Mouse (Mus musculus): ENCODE results near the gene Kif21b.

Gene Kif21b

DNA sequence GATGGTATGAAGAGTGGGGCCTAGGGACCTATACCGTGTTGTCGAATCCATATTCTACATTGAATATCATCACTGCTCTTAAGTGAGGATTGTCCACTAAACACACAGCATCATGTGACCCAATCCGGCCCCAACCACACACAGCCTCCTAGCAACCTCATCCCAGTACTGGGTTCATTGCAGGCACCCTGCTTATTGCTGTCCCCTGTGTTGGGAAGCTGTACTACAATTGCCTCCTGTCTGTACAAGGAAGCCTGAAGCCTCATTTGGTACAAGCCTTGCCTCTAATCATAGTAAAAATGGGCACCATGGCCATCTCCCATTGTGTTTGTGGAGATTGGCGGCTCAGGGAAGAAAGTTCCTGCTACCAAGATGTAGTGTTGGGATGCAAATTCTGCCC lies 25.1 kb downstream of the Kif21b start:
- no peak for DNase-seq (ENCODE audit: extremely low read depth, low read depth, low spot score)

DNA sequence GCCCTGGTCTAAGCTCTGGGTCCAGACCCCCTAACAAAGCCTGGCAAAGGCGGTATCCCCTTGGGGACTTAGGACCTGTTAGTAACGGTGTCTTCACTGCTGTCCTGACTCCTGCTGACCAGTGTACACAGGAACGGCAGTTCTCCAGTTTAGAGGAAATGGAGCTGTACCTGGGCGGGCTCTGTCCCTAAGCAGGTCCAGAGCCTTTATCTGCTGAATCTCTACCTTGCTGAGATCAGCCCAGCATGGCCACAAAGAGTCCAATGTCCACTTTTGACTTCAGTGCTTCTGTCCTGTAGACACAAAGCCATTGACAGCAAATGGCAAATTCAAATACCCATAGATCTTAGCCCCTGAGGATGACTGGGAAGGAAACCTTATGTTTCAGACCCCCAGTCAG lies 25.8 kb downstream of the Kif21b start:
- DNase-seq (ENCODE audit: extremely low read depth, low read depth, low spot score), result no peak

DNA sequence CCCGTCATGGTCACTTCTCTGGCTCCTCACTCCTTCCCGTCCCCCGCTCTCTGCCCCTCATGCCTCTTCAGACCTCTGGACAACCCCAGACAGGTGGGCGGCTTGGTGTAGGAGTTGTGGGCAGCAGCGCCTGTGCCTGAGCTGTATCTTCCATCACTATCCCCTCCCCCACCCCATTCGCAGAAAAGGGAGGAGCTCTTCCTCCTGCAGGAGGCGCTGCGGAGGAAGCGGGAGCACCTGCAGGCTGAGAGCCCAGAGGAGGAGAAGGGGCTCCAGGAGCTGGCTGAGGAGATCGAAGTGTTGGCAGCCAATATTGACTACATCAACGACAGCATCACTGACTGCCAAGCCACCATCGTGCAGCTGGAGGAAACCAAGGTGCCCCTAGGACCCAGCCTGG lies 28.6 kb downstream of the Kif21b start:
- no peak for DNase-seq (ENCODE audit: extremely low read depth, low read depth, low spot score)

DNA sequence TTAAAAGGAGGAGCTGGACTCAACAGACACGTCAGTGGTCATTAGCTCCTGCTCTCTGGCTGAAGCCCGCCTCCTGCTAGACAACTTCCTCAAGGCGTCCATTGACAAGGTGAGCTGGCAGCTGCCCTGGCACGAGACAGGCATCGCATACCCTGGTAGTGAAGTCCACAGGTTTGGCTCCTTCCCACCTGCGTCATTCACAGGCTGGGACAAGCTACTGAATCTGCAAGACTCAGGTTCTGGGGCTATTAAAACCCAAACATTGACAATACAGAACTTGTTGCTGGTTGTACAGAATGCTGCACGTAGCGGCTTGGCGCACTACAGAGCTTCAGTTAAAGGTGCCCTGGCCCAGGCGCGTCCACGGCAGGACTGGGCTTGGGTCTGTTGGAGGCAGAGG lies 29.1 kb downstream of the Kif21b start:
- peak; percentile 85 for DNase-seq (ENCODE audit: extremely low read depth, low read depth, low spot score)

DNA sequence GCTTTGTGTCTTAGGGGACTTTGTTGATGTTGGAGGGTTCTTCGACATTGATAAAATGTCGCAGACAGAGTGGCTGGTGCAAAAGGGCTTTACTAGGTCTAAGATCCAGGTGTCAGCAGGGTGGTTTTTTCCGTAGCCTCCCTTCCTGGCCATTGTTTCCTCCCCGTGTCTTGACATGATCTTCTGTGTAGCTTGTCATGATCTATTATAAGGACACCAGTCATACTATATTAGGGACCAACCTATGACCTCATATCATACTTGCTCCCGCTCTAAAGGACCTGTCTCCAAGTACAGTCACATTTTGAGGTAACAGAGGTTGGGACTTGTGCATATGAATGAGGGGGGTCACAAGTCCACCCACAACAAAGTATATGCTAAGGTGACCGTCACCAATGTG lies 29.7 kb downstream of the Kif21b start:
- no peak for DNase-seq (ENCODE audit: extremely low read depth, low read depth, low spot score)

DNA sequence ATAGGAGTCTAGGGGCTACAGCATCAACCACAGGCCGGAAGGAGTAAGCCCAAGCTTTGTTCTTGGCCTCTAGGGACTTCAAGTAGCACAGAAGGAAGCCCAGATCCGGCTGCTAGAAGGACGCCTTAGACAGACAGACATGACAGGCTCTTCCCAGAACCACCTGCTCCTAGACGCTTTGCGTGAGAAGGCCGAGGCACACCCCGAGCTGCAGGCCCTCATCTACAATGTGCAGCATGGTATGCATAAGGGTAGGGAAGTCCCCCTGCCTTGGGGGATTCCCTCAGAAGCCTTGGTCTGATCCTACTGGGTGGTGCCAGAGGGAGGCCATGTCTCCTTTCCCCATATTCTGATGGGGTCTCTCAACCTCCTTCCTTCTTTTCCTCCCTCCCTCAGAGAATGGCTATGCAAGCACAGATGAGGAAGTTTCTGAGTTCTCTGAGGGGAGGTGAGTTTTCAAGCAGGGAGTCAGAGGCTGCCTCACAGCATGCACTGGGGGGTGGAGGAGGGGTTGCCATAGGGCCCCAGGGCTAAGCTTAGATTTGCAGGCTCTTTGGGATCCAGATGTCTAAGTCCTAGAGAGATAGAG lies 30.2 kb downstream of the Kif21b start:
- no peak for DNase-seq (ENCODE audit: extremely low read depth, low read depth, low spot score)

DNA sequence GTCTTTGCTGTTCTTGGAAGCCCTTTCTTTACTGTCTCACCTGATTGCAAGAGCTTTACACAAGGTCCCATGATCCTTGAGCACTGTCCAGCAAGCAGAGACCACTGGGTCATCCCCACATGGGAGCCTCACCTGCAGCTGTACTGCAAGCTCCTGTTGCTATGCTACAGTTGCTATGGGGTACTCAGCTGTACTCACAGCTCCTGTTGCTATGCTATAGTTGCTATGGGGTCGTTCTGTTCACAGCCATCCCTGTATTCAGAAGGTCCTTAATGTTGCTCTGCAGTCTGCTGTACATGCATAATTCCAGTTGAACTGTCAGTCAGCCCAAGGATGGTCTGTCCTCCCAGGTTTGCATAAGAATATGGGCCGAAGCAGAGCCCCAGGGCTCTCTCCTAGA lies 34.2 kb downstream of the Kif21b start:
- no peak for DNase-seq (ENCODE audit: extremely low read depth, low read depth, low spot score)

DNA sequence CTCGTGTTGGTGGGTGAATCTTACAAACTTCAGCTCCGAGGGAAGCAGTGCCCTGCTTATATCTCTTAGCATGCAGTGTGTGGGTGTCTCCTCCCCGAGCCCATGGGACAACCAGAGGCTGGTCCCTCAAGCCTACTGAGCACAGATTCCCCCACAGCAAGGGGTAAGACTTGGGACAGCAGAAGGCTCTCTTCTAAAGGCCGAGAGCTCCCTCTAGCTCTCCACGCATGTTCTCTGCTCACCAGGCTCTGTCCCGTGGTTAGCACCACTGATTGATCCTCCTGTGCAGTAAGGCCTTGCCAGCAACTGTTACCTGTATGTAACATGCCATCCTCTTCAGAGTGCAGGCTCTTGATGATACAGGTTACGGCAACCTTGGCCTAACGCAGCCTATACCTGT lies 36.5 kb downstream of the Kif21b start:
- DNase-seq (ENCODE audit: extremely low read depth, low read depth, low spot score), result no peak

DNA sequence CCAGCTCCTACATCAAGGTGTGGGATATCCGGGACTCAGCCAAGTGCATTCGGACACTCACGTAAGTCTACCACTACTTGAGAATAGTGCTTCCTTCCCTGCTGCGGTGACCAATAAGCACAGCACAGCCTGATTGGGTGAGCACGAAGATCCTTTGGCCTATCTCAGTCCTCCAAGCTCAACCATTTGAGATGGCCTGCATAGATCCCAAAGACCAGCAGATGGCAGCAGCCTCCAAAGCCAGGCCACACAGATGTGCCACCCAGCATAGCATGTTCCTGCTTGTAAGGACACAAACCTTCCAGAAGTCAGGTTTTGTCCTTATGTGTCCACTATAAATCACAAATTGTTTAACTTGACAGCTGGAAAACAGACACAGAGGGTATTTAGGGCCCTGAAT lies 38.9 kb downstream of the Kif21b start:
- DNase-seq (ENCODE audit: extremely low read depth, low read depth, low spot score), result peak; percentile 25

DNA sequence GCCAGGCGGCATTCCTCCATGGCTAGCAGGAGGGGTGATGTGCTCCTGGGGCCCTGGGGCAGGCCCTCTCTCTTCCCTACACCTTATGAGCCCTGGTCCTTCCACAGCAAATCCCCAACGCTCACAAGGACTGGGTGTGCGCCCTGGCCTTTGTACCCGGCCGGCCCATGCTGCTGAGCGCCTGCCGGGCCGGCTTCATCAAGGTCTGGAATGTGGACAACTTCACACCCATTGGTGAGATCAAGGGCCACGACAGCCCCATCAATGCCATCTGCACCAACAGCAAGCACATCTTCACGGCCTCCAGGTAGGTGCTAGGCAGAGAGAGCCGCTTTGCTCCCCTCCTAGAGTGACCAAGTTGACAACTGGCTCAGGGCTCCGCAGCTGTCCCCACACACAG lies 41.5 kb downstream of the Kif21b start:
- no peak for DNase-seq (ENCODE audit: extremely low read depth, low read depth, low spot score)

DNA sequence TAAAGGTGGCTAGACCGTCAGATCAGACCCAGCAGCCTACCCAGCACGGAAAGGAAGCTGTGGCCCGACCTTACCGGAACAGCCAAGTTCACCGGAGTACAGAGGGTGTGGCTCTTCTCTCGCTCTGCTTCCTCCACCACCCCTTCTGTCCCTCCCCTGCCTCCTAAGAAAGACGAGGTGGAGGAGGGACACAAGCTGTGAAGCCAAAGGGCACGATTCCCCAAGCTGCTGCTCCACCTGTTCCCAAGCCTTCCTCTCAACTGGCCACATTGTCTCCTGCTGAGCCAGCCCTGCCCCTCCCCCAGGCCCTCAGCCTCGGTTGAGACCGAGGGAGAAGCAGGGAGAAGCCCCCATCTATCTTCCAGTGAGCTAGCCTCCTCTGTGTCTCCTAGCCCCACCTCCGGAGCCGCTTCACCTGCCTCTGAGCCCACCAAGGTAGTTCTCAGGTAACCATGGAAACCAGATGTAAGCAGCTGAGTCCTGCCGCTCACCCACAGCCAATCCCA lies 43.0 kb downstream of the Kif21b start:
- no peak for DNase-seq (ENCODE audit: extremely low read depth, low read depth, low spot score)

DNA sequence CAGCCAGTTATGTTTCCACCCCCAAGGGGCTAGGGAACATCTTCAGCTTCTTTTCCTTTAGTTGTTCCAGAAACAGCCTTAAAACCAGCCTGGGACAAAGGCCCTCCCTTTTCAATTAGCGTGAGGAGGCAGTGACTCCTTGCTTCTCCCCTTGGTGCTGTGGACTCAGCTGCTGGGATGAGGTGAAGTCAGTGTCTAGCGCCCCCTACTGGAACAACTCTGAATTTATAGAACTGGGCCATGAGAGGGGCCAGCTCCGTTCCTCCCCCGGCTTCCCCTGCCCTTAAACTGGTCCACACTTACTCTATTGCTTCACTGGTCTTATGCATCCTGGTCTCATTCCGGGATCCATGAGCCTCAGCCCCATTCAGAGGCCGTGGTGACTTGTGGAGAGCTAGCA lies 44.0 kb downstream of the Kif21b start:
- DNase-seq (ENCODE audit: extremely low read depth, low read depth, low spot score), result no peak

DNA sequence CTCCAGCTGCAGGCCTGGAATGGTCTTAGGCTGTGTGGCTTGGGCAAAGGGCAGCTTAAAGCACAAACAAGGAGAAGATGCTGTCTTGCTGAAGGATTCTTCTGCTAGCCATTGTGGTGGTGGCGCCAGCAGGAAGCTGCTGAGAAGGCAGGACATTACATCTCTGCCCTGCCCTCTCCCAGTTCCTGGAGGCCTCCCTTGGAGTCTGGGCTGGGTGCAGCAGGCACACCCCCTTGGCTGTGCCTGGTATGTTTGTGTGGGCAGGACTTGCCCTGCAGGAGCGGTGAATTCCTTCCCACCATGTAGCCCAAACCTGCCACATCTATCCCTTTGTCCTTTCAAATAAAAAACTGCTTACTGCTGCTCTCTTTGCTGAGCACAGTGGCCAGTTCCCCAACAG lies 45.9 kb downstream of the Kif21b start:
- no peak for DNase-seq (ENCODE audit: extremely low read depth, low read depth, low spot score)

DNA sequence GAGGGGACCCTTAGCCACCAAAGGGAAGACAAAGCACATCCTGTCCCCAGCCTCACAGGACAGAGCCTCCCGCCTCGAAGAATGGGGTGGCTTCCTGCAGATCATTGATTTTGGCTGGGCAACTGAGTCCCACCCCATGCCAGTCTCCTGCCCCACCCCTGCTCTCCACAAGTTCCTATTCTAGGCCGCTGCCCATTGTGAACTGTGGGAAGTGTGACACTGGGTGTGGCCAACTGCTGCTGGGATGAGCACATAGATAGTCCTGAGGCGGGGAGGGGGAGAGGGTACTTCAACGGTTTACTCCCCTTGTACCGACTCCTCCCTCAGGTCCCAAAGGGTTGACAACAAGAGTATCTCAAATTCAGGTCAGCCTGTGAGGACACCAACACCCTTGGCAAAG lies 47.6 kb downstream of the Kif21b start:
- no peak for DNase-seq (ENCODE audit: extremely low read depth, low read depth, low spot score)

DNA sequence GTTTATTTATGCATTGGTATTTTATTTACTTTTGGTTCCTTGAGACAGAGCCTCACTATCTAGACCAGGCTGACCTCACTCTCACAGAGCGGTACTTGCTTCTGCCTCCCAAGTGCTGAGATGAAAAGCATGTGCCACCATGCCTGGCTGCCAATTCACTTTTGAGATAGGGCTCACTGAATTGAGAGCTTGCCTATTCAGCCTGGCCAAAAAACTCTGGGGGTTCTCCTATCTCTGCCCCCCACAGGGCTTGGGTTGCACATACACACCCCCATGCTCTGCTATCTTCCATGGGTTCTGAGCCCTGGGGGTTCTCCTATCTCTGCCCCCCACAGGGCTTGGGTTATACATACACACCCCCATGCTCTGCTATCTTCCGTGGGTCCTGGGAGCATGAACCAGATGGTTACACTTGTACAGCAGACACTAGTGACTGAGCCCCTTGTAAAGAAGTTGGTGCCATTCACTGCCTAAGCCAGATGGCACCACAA lies 48.4 kb downstream of the Kif21b start:
- no peak for DNase-seq (ENCODE audit: extremely low read depth, low read depth, low spot score)

DNA sequence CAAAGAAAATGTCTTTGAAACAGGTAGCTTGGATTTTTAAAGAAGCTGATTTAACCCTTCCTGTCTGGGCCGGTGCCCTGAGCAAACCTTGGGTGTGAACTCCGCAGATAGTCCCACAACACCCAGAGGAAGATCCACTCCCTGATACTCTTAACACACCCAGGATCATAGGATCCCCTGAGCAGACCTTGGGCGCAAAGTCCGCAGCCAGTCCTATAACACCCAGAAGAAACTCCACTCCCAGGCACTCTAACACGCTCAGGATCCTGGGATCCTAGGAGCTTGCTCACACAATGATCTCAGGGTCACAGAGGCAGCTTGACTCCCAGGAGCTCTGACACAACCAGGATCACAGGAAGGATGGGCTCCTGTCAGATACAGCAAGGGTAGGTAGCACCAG lies 58.8 kb downstream of the Kif21b start:
- no peak for DNase-seq (ENCODE audit: extremely low read depth, low read depth, low spot score)

DNA sequence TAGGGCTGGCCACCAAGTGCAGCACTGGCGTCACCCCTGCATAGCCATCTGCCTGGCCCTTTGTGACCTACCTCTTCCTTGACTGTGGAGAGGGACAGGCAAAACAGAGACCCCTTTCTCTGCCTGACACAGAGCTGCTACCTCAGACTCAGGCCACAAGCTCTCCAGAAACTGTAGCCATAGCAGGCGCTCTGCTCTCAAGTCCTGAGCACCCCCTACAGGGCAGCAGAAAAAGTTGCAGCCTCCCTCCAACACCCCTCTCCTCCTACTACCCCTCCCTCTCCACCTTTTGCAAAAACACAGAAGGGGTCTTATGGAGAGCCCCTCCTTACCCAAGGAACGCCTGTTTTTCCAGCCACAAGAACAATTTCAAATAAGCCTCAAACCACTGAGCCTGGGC lies 81.6 kb downstream of the Kif21b start, which contains the start of gene Mroh3:
Gene Mroh3 (minus strand): TSS at position 26 of the 400 bp plus-strand sequence.
- DNase-seq (ENCODE audit: extremely low read depth, low read depth, low spot score), result no peak

DNA sequence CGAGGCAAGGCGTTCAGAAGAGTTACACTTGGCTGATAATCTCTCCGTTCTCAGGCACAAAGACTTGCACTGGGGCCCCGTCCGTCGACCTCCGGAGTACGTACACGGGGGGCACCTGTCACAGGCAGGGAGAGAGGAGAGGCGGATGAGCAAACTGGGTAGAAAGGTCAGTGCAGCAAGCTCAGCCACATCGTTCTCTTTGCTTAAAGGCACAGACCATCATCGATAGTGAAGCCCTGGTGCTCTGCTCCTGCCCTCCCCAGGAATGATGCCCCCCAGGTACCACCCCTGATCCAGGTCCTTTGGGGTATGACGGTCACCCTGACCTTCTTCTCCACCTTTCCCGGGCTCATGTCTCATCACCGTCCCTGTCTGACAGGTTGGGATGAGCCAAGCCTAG lies 83.1 kb downstream of the Kif21b start:
- DNase-seq (ENCODE audit: extremely low read depth, low read depth, low spot score), result no peak

DNA sequence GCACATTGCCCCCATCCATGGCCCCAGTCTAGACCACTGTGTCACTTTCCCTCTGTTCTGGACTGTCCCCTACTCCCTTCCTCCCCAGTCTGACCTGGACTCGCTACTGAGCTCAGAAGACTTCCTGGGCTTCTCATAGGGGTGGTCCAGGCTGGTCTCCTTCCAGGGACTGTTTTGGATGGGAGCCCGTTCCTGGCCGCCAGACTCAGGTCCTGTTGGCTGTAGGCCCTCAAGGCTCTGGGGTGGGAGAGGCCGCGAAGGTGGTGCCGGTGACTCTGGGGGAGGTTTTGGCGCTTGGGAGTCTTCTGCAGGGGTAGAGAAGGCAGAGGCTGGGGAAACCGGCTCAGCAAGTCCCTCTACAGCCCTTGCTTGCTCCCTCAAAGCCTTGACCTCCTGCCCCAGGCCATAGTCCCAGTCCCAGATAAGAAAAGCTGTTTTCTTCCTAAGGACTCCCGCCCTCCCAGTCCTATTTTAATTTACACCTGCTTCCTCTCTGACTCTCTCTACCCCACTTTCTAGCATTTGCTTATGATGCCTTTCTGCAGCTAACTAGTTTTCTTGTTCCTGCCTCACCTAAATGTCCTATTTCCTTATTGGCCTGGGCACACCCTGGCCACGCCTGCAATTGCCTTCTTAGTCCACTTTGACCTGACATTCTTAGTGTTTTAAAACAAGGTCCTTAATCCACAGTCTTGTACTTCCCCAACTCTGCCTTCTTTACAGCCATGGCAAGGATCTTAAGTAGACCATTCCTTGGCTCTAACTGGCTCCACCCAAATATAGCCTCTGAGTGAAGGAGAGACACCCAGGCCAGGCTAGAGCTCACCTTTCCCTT lies 89.1 kb downstream of the Kif21b start:
- DNase-seq (ENCODE audit: extremely low read depth, low read depth, low spot score), result no peak

DNA sequence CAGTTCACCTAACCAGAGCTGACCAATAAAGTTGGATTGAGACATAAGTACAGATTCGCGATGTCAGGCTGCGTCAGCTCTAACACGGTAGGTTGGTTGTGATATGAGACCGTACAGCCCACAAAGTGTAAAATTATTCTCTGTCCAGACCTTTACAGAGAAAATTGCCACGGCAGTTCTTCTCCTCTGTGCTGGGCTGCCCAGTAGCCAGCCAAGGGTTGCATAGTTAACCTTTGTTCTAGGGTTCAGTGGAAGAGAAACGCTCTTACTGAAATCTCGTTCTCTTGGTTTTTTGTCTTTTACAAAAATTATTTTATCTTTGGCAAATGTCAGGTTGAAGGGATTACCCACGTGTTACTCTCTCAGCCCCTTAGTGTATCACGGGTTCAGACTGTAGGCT lies 91.2 kb downstream of the Kif21b start:
- no peak for DNase-seq (ENCODE audit: extremely low read depth, low read depth, low spot score)

DNA sequence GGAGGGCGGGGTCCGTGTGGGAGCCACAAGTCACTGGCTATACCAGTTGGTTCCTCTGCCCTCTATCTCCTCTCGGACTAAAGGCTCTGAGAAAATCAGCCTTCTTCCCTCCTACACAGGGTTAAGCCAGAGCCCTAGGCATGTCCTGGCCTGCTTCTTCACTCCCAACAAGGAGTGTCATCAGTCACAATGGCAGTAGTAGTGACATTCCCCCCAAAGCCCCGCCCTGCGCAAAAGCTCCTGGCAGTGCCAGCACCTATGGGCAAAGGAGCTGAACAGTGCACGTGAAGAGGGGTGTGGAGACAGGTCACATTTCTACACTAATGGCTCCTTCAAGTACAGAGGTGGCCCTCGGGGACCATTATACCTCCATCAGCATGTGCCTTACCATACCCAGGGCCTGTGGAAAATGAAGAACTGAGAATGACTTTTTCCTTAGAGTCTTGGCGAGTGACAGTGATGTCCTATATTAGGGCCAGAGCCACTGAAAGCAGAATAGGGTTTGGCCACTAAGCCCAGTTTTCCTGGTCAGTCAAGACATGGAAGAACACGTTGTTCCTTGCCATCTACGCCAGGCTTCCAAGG lies 92.7 kb downstream of the Kif21b start:
- peak; percentile 97 for DNase-seq (ENCODE audit: extremely low read depth, low read depth, low spot score)

DNA sequence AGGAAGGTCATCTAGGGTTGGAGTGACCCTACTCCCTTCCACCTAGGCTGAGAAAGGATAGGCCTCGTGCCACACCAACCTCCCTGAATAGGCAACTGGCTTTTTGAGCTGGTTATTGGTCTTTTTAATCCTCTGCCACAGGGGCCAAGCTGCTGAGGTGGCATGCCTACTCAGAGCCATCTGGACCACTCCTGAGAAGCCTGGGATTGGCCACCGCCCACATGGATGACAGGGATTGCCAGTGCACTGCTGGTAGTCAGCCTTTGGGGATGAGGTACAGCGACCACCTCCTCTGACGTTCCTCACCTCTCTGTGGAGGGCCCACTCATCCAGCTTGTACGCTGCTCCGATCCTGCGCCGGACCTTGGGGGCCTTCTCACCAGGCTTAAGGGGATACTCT lies 94.7 kb downstream of the Kif21b start:
- DNase-seq (ENCODE audit: extremely low read depth, low read depth, low spot score), result no peak

Data from fat pad, adult 2 months (tissue).